Mouse (Mus musculus): ENCODE data around the gene Slc51a.
"Not testable (repeated sequence)": the region's sequence is repeated elsewhere in the genome, so short reads cannot be mapped to it uniquely, and the experiment has no call there.

The Slc51a gene

GRCm38 (mm10) chr16:32468488-32468887 is 19.2 kb downstream of the Slc51a start:
- no peak for DNase-seq (ENCODE audit: low spot score)

DNA sequence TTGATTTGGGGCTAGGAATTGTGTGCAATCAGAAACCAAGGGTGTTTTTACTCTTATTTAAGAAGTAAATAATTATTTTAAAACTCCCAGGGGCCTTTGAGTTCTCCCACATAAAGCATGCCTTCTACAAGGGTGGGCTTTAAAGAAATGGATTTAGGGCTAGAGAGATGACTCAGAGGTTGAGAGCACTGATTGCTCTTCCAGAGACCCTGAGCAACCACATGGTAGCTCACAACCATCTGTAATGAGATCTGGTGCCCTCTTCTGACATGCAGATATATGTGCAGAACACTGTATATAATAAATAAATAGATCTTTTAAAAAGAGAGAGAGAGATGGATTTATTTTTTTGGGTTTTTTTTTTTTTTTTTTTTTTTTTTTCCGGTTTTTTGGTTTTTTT is 22.8 kb downstream of the Slc51a start:
- no peak for DNase-seq (ENCODE audit: low spot score)

DNA sequence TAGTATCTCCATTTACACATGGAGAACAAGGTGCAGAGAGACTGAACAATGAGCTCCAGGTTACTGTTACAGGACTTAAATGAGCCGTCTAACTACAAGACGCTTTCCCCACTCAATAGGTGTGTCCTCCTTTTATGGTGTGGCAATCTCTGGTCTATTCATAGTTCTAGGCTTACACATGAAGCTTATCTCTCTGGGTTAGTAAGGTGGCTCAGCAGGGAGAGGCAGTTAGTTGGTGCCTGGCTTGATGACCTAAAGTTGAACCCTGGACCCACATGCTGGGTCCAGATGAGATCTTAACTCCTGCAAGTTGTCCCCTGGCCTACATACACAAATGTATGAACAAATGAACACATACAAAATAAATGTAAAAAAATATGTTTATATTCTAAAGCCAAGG is 24.3 kb downstream of the Slc51a start:
- no peak for DNase-seq (ENCODE audit: low spot score)

DNA sequence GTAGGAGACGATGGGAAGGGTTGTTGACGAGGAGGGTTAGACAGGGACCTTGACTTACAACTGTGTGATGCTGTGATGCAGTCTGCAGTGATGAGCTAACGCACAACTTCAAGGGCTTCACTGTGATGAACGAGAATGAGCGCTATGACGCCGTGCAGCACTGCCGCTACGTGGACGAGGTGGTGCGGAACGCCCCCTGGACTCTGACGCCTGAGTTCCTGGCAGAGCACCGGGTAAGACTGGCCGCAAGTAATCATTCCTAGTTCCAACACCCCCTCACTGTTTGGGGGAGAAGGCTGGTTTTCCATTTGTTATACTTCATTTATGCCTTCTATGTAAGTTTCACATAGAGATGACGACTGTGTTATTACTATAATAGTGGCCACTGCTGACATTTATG is 24.7 kb downstream of the Slc51a start:
- no peak for DNase-seq (ENCODE audit: low spot score)

DNA sequence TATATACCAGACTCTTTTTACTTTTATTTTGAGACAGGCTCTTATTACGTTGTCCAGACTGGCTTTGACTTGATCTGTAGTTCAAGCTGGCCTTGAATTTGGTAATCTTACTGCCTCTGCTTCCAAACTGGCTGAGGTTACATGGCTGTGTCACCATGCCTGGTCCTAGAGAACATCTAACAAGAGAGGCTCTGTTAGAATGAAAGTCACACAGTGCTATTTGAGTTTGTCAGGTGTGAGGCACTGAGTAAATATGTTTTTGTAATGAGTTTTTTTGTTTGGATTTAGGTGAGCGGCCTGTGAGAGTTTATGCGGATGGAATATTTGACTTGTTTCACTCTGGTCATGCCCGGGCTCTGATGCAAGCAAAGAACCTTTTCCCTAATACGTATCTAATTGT is 26.0 kb downstream of the Slc51a start:
- no peak for DNase-seq (ENCODE audit: low spot score)

- DNase-seq (ENCODE audit: low spot score) = no peak
Measured at GRCm38 (mm10) chr16:32460518-32460917, 27.2 kb downstream of the Slc51a start.

DNA sequence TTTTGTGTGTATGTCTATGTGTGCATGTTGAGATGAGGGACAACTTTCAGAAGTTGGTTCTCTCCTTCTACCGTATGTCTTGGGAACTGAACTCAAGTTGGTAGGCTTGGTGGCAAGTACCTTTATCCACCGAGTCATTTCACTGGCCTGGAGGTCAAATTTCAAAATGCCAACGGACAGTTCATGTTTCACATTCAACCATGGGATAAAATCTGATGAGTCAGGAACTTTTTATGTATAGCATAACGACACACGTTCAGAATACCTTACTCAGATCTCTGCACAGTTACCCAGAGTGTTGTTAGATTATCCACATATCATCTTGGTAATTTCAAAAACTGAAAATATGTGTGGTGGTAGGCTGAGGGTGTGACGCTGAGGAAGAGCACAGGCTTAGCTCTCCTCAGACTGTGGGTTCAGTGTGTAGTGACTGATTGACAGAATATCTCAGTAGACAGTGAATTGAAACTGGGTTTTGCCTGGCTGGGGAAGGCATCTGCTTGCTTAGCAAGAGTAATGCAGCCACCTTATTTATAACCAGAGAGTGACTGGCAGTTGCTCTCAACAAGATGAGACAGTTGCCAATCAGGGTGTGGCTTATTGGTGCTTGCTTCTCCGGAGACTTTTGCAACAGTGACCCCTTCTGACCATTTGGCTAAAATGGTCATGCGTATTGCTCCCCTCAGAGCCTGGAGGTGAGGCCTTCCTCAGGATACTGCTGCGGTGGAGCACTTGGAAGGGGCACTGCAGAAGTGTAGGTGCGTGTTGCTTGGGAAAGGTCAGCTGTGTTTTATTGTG is 29.9 kb downstream of the Slc51a start:
- peak; percentile 58 for DNase-seq (ENCODE audit: low spot score)

DNA sequence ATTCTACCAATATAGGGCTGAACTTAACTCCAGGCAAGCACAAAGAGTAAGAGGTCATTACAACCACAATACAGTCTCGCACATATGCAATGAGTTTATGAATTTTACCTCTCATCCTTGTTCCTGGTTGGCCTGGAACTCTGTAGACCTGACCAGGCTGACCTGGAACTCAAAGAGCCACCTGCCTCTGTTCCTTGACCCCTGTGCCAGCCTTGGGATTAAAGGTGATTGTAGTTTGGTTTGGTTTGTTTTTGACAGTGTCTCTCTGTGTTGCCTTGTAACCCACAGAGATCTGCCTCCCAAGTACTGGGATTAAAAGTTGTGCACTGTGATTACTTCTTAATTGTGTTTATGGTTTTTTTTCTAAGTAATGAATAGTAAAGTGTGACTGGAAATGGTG is 30.9 kb downstream of the Slc51a start:
- DNase-seq (ENCODE audit: low spot score) = no peak

GRCm38 (mm10) chr16:32456086-32456485 is 31.6 kb downstream of the Slc51a start:
- no peak for DNase-seq (ENCODE audit: low spot score)

DNA sequence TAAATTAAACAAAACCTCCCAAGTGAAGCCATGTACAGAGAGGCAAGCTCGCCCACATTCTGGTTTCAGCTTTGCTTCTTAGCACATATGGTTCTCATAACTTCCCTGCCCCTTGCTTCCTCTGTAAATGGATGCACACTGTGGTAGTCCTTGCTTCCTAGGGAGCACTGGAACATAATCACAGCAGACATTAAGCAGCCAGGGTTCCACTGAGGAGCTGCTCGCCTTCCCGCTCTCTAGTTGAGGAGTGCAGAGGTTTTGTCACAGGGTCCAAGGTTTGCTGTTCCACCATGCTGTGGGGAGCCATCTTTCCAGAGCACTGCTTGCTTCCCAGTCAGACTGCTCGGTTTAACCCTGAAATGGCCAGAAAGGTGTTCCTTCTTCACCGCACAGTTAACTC is 33.0 kb downstream of the Slc51a start:
- DNase-seq (ENCODE audit: low spot score) = no peak

- DNase-seq (ENCODE audit: low spot score) = no peak
Measured at GRCm38 (mm10) chr16:32453102-32453501, 34.6 kb downstream of the Slc51a start.

GRCm38 (mm10) chr16:32450133-32450532 is 37.5 kb downstream of the Slc51a start:
- DNase-seq (ENCODE audit: low spot score) = no peak

DNA sequence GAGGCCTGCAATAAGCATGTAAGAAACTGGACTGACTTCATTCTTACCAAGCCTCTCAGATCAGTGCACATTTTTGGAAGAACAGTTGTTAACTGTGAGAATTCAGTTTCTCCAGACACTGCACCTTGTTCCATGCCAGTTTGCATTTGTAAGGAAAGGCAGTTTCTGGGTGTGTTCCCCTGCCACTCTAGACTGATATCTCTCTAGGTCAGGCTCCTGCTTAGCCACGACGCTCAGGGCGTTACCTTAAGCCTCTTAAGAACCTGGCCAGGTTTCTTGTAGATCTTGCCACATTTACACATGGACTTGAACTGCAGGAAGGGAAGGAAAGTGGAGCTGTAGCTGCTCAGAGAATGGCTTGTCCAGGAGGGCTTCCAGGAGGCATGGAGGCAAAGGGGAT is 38.0 kb downstream of the Slc51a start:
- no peak for DNase-seq (ENCODE audit: low spot score)

DNA sequence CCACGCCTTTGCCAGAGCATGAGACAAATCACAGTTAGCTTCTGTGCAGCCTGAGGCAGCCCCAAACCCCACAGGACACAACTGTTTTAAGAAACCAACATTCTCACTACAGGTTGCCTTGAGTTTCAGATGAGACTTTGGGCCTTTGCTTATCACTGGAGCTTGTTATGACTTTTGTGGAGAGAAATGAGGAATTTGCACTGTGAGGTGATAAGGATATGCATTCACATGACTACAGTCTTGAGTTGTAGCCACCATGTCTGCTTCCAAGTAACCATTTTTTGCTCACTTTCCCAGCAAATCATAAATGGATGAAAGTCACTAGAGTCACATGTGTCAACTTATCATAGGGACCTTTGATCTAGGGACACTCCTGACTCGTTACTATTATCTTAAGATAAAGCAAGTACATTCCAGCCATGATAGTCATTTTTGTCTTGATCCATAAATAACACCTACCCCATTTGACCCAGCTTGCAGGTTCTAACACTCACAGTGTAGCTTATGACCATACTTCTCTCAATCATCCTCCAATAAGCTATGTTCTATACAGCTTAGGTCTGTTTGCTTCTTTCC is 41.0 kb downstream of the Slc51a start:
- DNase-seq (ENCODE audit: low spot score) = no peak

GRCm38 (mm10) chr16:32445558-32445957 is 42.1 kb downstream of the Slc51a start:
- no peak for DNase-seq (ENCODE audit: low spot score)

GRCm38 (mm10) chr16:32444615-32445014 is 43.1 kb downstream of the Slc51a start:
- DNase-seq (ENCODE audit: low spot score) = not testable (repeated sequence)

DNA sequence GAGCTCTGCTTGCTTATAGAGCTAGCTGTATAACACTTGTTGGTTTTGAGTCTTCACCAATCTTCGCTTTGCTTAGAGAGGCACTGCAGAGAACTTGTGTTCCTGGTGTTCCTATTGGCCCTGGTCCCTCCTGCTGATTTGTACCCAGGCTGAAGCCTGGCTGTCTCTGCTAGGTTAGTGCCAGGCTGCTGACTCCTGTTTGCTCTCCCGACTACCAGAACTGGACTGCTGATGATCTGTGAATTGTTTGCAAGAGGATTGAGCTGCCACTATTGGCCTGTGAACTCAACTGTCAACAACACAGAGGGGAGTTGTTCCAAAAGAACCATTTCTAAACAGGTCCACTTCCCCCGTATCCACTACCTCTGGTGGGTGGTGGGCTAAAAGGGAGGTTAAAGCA is 46.2 kb downstream of the Slc51a start:
- DNase-seq (ENCODE audit: low spot score) = no peak

GRCm38 (mm10) chr16:32437266-32437665 is 50.4 kb downstream of the Slc51a start:
- DNase-seq (ENCODE audit: low spot score) = no peak

GRCm38 (mm10) chr16:32436657-32437056 is 51.0 kb downstream of the Slc51a start:
- DNase-seq (ENCODE audit: low spot score) = no peak

DNA sequence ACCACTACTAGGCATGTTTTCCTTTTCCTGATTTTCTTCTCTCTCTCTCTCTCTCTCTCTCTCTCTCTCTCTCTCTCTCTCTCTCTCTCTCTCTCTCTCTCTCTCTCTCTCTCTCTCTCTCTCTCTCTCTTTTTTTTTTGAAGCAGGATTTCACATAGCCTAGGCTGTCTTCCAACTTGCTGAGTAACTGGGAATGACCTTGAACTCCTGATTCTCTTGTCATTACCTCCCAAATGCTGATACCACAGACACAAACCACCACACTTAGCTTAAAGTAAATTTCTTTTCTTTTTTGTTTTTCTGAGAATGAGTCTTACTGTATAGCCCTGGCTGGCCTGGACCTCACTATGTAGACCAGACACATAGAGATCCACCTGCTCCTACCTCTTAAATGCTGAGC is 53.0 kb downstream of the Slc51a start:
- DNase-seq (ENCODE audit: low spot score) = no peak

- DNase-seq (ENCODE audit: low spot score) = no peak
Measured at GRCm38 (mm10) chr16:32434066-32434465, 53.6 kb downstream of the Slc51a start.

DNA sequence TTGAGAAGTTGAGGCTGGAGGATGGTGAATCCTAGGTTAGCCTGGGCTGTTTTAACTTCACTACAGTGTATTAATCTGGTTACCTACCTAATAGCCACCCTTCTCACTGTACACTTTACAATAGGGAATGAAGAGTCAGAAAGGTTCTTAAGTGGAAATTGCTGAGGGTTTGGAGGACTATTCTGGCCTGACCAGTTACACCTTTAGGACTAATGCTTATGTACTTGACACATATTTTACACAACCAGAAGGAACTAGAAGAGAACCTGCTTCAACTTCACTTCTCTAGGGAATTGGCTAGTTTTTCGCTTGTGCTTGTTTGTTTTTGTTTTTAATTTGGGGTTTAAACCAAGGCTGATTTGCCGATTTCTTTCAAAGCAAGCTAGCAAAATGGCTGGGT is 54.5 kb downstream of the Slc51a start:
- no peak for DNase-seq (ENCODE audit: low spot score)

DNA sequence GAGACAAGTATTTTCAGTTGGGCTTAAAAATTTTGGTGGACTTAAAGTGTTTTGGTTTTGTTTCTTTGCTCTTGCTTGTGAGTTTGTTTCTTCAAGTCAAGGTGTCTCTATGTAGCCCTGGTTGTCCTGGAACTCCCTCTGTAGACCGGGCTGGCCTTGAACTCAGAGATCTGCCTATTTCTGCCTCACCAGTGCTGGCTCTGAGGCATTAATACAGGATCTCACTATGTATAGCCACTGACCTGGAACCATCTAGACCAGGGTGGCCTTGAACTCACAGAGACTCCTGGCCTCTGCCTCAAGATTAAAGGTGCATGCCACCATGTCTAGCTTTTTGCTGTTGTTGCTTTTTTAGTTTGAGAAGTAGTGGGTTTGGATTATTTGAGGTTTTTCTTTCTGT is 55.8 kb downstream of the Slc51a start:
- no peak for DNase-seq (ENCODE audit: low spot score)

GRCm38 (mm10) chr16:32431047-32431591 is 56.6 kb downstream of the Slc51a start:
- DNase-seq (ENCODE audit: low spot score) = no peak
